Mouse (Mus musculus) CH12.LX (cell line): ENCODE data around the gene Kctd19.

Experiments used
- BHLHE40 ChIP-seq: IDR thresholded peaks from 2 replicates; pipeline ENCODE4 v1.6.1; 2011; ENCODE audit warnings: mild to moderate bottlenecking, low read depth, low read length, improper control_type of control experiment
- CHD1 ChIP-seq: IDR thresholded peaks from 2 replicates; pipeline ENCODE4 v1.6.1; 2012; ENCODE audit warnings: low read depth, low read length, improper control_type of control experiment, inconsistent platforms
- CTCF ChIP-seq, 2 experiments: IDR thresholded peaks in 1 of 2; conservative IDR thresholded peaks in 1 of 2; 2 replicates each; pipeline ENCODE4 v1.5.1; 2011 to 2012; ENCODE audit warnings: low read depth in 2 of 2, low read length in 2 of 2, improper control_type of control experiment in 1 of 2, inconsistent platforms in 1 of 2, mild to moderate bottlenecking in 1 of 2, moderate library complexity in 1 of 2
- E2F4 ChIP-seq: IDR thresholded peaks from 2 replicates; pipeline ENCODE4 v1.6.1; 2011; ENCODE audit warnings: low read depth, low read length, improper control_type of control experiment; ENCODE audit not compliant: insufficient replicate concordance
- EP300 ChIP-seq: IDR thresholded peaks from 2 replicates; pipeline ENCODE4 v1.6.1; 2011; ENCODE audit warnings: low read length, improper control_type of control experiment
- GABPA ChIP-seq: IDR thresholded peaks from 2 replicates; pipeline ENCODE4 v1.6.1; 2012; ENCODE audit warnings: low read depth, low read length, improper control_type of control experiment, inconsistent platforms; ENCODE audit not compliant: insufficient replicate concordance
- HCFC1 ChIP-seq: IDR thresholded peaks from 2 replicates; pipeline ENCODE4 v1.6.1; 2012; ENCODE audit warnings: low read depth, mild to moderate bottlenecking, inconsistent platforms, low read length, improper control_type of control experiment
- MAZ ChIP-seq: IDR thresholded peaks from 2 replicates; pipeline ENCODE4 v1.6.1; 2012; ENCODE audit warnings: low read depth, mild to moderate bottlenecking, inconsistent platforms, low read length, improper control_type of control experiment, moderate library complexity
- NRF1 ChIP-seq: IDR thresholded peaks from 2 replicates; pipeline ENCODE4 v1.6.1; 2014; ENCODE audit warnings: low read depth, mild to moderate bottlenecking, inconsistent platforms, low read length, improper control_type of control experiment, moderate library complexity
- PAX5 ChIP-seq: IDR thresholded peaks from 2 replicates; pipeline ENCODE4 v1.6.1; 2012; ENCODE audit warnings: low read length, inconsistent platforms, mixed read lengths
- POLR2A ChIP-seq: IDR thresholded peaks from 2 replicates; pipeline ENCODE4 v1.6.1; 2011; ENCODE audit warnings: low read depth, mild to moderate bottlenecking, improper control_type of control experiment, low read length
- USF1 ChIP-seq: IDR thresholded peaks from 2 replicates; pipeline ENCODE4 v1.6.1; 2014; ENCODE audit warnings: low read depth, mild to moderate bottlenecking, inconsistent platforms, low read length, improper control_type of control experiment

- TF ChIP-seq NRF1 (no peak), MAZ (no peak), POLR2A (no peak), CHD1 (no peak), E2F4 (no peak), CTCF (conservative IDR thresholded peaks at IDR 0.05 in 1 of 2, IDR thresholded peaks at IDR 0.05 in 1 of 2; ENCODE audit: low read depth in 2 of 2, low read length in 2 of 2) (no peak), BHLHE40 (no peak), PAX5 (no peak), EP300 (no peak), USF1 (no peak), GABPA (no peak), HCFC1 (no peak)
These were observed 41.9 kb upstream of the Kctd19 start for GRCm38 (mm10) chr8:105455218-105455617.
